Mouse (Mus musculus) cortical plate, adult 2 months (tissue): ENCODE data around the gene Pcsk6.

Source experiments
- CTCF ChIP-seq: fragments of 200-500 bp; IDR thresholded peaks from 2 replicates; pipeline ENCODE4 v1.5.1; 2011; ENCODE audit warnings: mild to moderate bottlenecking, control low read depth, low read length; ENCODE audit not compliant: insufficient read depth; ENCODE audit errors: extremely low read depth
- POLR2A ChIP-seq: fragments of 200-500 bp; IDR thresholded peaks from 2 replicates; pipeline ENCODE4 v1.6.1; 2011; ENCODE audit warnings: mild to moderate bottlenecking, low read length, control low read depth; ENCODE audit not compliant: insufficient read depth; ENCODE audit errors: extremely low read depth

- TF ChIP-seq POLR2A (no peak), CTCF (no peak)
Observed at GRCm38 (mm10) chr7:65988709-65989108, 127.2 kb downstream of the Pcsk6 start.
